Mouse (Mus musculus): Measurements from ENCODE around the gene Srcap. TPM values are rescaled to one million over a fixed set of nuclear protein-coding genes. Genes with fewer than 3 reads are reported as not detected.

Srcap gene
- polyA plus RNA-seq, 1 experiment: 106 TPM

DNA sequence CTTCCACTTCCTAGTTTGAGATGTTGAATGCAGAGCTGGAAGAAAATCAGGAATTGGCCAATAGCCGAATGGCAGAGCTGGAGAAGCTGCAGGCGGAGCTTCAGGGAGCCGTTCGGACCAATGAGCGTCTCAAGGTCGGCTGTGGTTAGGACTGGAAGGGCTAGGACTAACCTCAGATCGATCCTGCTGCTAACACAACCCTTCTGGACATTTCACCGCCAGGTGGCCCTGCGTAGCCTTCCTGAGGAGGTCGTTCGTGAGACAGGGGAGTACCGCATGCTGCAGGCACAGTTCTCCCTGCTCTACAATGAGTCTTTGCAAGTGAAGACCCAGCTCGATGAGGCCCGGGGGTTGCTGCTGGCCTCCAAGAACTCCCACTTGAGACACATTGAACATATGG, 80.8 kb downstream of the Srcap start:
- peaks cover 48% of the 10 kb centered on the region for H3K36me3 ChIP-seq (ENCODE audit: control insufficient read depth, insufficient read depth, low read length, poor library complexity, severe bottlenecking)
- H3K9me3 ChIP-seq (replicated peaks; ENCODE audit: control insufficient read depth, insufficient read depth, low read length, poor library complexity, severe bottlenecking): no peaks in the 10 kb centered on the region
- H3K4me1 ChIP-seq (ENCODE audit: control insufficient read depth, insufficient read depth, low read length): no peaks in the 10 kb centered on the region
- H3K4me3 ChIP-seq (ENCODE audit: low read depth, low read length): no peak overlapping the region
- TF ChIP-seq POLR2A (IDR thresholded peaks at IDR 0.05; ENCODE audit: insufficient read depth, low read length): no peak
- peak; percentile 62 for TF ChIP-seq CTCF (IDR thresholded peaks at IDR 0.05; ENCODE audit: low read depth, low read length)
- H3K27ac ChIP-seq (ENCODE audit: insufficient read depth, low read length): no peak overlapping the region
- H3K27me3 ChIP-seq (ENCODE audit: control insufficient read depth, insufficient read depth, low read length, poor library complexity, severe bottlenecking): no peaks in the 10 kb centered on the region
- no peak overlapping the region for H3K9ac ChIP-seq (ENCODE audit: low read depth, poor library complexity, severe bottlenecking)

DNA sequence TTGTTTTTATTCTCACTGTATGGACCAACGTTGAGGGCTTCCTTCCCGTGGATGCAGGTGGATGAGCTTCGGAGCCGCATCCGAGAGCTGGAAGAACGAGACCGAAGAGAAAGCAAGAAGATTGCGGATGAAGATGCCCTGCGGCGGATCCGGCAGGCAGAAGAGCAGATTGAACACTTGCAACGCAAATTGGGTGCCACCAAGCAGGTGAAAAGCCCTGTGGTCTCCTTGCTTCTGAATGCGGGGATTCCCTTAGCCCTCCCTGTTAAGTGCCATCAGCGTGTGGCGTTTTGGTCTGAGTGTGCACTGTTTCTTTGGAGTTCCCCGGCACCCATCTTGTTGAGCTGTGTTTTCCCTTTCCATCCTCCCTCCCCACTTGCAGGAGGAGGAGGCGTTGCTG, 85.0 kb downstream of the Srcap start:
- H3K4me3 ChIP-seq (ENCODE audit: low read depth, low read length): no peak overlapping the region
- TF ChIP-seq EP300 (IDR thresholded peaks at IDR 0.05; ENCODE audit: insufficient read depth, low read depth, low read length): no peak
- no peak for TF ChIP-seq POLR2A (IDR thresholded peaks at IDR 0.05; ENCODE audit: insufficient read depth, low read length)
- no peak for TF ChIP-seq CTCF (IDR thresholded peaks at IDR 0.05; ENCODE audit: low read depth, low read length)
- H3K27ac ChIP-seq (ENCODE audit: insufficient read depth, low read length): no peak overlapping the region
- no peaks in the 10 kb centered on the region for H3K4me1 ChIP-seq (ENCODE audit: control insufficient read depth, insufficient read depth, low read length)
- H3K36me3 ChIP-seq (ENCODE audit: control insufficient read depth, insufficient read depth, low read length, poor library complexity, severe bottlenecking): peaks cover 42% of the 10 kb centered on the region
- H3K27me3 ChIP-seq (ENCODE audit: control insufficient read depth, insufficient read depth, low read length, poor library complexity, severe bottlenecking): no peaks in the 10 kb centered on the region
- no peaks in the 10 kb centered on the region for H3K9me3 ChIP-seq (replicated peaks; ENCODE audit: control insufficient read depth, insufficient read depth, low read length, poor library complexity, severe bottlenecking)
- H3K9ac ChIP-seq (ENCODE audit: low read depth, poor library complexity, severe bottlenecking): no peak overlapping the region

GRCm38 (mm10) chr7:127600612-127601011, 88.8 kb downstream of the Srcap start:
- no peak overlapping the region for H3K27ac ChIP-seq (ENCODE audit: insufficient read depth, low read length)
- H3K36me3 ChIP-seq (ENCODE audit: control insufficient read depth, insufficient read depth, low read length, poor library complexity, severe bottlenecking): peaks cover 13% of the 10 kb centered on the region
- no peak for TF ChIP-seq POLR2A (IDR thresholded peaks at IDR 0.05; ENCODE audit: insufficient read depth, low read length)
- TF ChIP-seq CTCF (IDR thresholded peaks at IDR 0.05; ENCODE audit: low read depth, low read length): no peak
- no peak for TF ChIP-seq EP300 (IDR thresholded peaks at IDR 0.05; ENCODE audit: insufficient read depth, low read depth, low read length)
- H3K9me3 ChIP-seq (replicated peaks; ENCODE audit: control insufficient read depth, insufficient read depth, low read length, poor library complexity, severe bottlenecking): no peaks in the 10 kb centered on the region
- H3K9ac ChIP-seq (ENCODE audit: low read depth, poor library complexity, severe bottlenecking): no peak overlapping the region
- H3K27me3 ChIP-seq (ENCODE audit: control insufficient read depth, insufficient read depth, low read length, poor library complexity, severe bottlenecking): no peaks in the 10 kb centered on the region
- H3K4me3 ChIP-seq (ENCODE audit: low read depth, low read length): no peak overlapping the region
- H3K4me1 ChIP-seq (ENCODE audit: control insufficient read depth, insufficient read depth, low read length): no peaks in the 10 kb centered on the region

DNA sequence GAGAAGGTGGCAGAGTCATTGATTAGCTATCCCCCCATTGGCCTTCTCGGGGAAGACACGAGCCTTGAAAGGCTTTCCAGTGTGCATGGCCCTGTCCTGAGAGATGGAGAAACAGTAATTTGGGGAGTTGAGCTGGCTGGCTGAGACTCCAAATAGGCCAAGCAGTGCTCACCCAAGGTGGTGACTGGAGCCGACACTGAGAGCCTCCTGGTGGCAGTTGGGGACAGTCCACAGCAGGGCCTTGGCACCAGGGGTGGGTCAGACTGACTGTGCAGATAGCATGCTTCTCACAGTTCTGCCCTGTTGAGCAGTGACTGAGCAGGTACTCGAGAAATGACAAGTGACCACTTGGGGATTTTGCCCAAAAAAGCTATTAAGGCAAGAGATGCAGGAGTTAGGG, 90.0 kb downstream of the Srcap start:
- Histone ChIP-seq H3K36me3 (ENCODE audit: control insufficient read depth, insufficient read depth, low read length, poor library complexity, severe bottlenecking) (peaks cover 5% of the 10 kb centered on the region), H3K4me3 (ENCODE audit: low read depth, low read length) (no peak overlapping the region), H3K9ac (ENCODE audit: low read depth, poor library complexity, severe bottlenecking) (no peak overlapping the region), H3K27me3 (ENCODE audit: control insufficient read depth, insufficient read depth, low read length, poor library complexity, severe bottlenecking) (no peaks in the 10 kb centered on the region), H3K9me3 (replicated peaks; ENCODE audit: control insufficient read depth, insufficient read depth, low read length, poor library complexity, severe bottlenecking) (no peaks in the 10 kb centered on the region), H3K4me1 (ENCODE audit: control insufficient read depth, insufficient read depth, low read length) (no peaks in the 10 kb centered on the region), H3K27ac (ENCODE audit: insufficient read depth, low read length) (no peak overlapping the region)
- TF ChIP-seq POLR2A (IDR thresholded peaks at IDR 0.05; ENCODE audit: insufficient read depth, low read length) (no peak), CTCF (IDR thresholded peaks at IDR 0.05; ENCODE audit: low read depth, low read length) (no peak), EP300 (IDR thresholded peaks at IDR 0.05; ENCODE audit: insufficient read depth, low read depth, low read length) (no peak)

- no peak overlapping the region for H3K4me3 ChIP-seq (ENCODE audit: low read depth, low read length)
- no peaks in the 10 kb centered on the region for H3K27me3 ChIP-seq (ENCODE audit: control insufficient read depth, insufficient read depth, low read length, poor library complexity, severe bottlenecking)
- peaks cover 5% of the 10 kb centered on the region; the same call in 1 of the 2 replicates for H3K36me3 ChIP-seq (ENCODE audit: control insufficient read depth, insufficient read depth, low read length, poor library complexity, severe bottlenecking)
- no peak for TF ChIP-seq CTCF (IDR thresholded peaks at IDR 0.05; ENCODE audit: low read depth, low read length)
- no peak for TF ChIP-seq POLR2A (IDR thresholded peaks at IDR 0.05; ENCODE audit: insufficient read depth, low read length)
- no peak for TF ChIP-seq EP300 (IDR thresholded peaks at IDR 0.05; ENCODE audit: insufficient read depth, low read depth, low read length)
- no peak overlapping the region for H3K27ac ChIP-seq (ENCODE audit: insufficient read depth, low read length)
- no peaks in the 10 kb centered on the region for H3K4me1 ChIP-seq (ENCODE audit: control insufficient read depth, insufficient read depth, low read length)
- no peaks in the 10 kb centered on the region for H3K9me3 ChIP-seq (replicated peaks; ENCODE audit: control insufficient read depth, insufficient read depth, low read length, poor library complexity, severe bottlenecking)
- H3K9ac ChIP-seq (ENCODE audit: low read depth, poor library complexity, severe bottlenecking): no peak overlapping the region
Measured at GRCm38 (mm10) chr7:127602903-127603302, 91.1 kb downstream of the Srcap start.

GRCm38 (mm10) chr7:127604256-127604655, 92.5 kb downstream of the Srcap start:
- H3K4me1 ChIP-seq (ENCODE audit: control insufficient read depth, insufficient read depth, low read length): no peaks in the 10 kb centered on the region
- no peak overlapping the region for H3K27ac ChIP-seq (ENCODE audit: insufficient read depth, low read length)
- H3K27me3 ChIP-seq (ENCODE audit: control insufficient read depth, insufficient read depth, low read length, poor library complexity, severe bottlenecking): no peaks in the 10 kb centered on the region
- H3K4me3 ChIP-seq (ENCODE audit: low read depth, low read length): no peak overlapping the region
- 0 out of 2 replicates have a peak, but pooled peaks cover 2% of the 10 kb centered on the region for H3K36me3 ChIP-seq (ENCODE audit: control insufficient read depth, insufficient read depth, low read length, poor library complexity, severe bottlenecking)
- no peak overlapping the region for H3K9ac ChIP-seq (ENCODE audit: low read depth, poor library complexity, severe bottlenecking)
- TF ChIP-seq EP300 (IDR thresholded peaks at IDR 0.05; ENCODE audit: insufficient read depth, low read depth, low read length) (no peak), CTCF (IDR thresholded peaks at IDR 0.05; ENCODE audit: low read depth, low read length) (no peak), POLR2A (IDR thresholded peaks at IDR 0.05; ENCODE audit: insufficient read depth, low read length) (no peak)
- H3K9me3 ChIP-seq (replicated peaks; ENCODE audit: control insufficient read depth, insufficient read depth, low read length, poor library complexity, severe bottlenecking): peaks cover 4% of the 10 kb centered on the region; the same call in 1 of the 2 replicates
